Mouse (Mus musculus) spleen, adult 2 months (tissue): ENCODE data around the gene Ampd3.

Source experiments
- CTCF ChIP-seq: fragments of 200-500 bp; IDR thresholded peaks from 2 replicates; pipeline ENCODE4 v1.5.1; 2011; ENCODE audit warnings: mild to moderate bottlenecking, inconsistent platforms; ENCODE audit not compliant: insufficient read depth, insufficient read length, insufficient replicate concordance; ENCODE audit errors: extremely low read depth
- POLR2A ChIP-seq: fragments of 200-500 bp; IDR thresholded peaks from 2 replicates; pipeline ENCODE4 v1.6.1; 2011; ENCODE audit warnings: low read depth, low read length, inconsistent platforms

DNA sequence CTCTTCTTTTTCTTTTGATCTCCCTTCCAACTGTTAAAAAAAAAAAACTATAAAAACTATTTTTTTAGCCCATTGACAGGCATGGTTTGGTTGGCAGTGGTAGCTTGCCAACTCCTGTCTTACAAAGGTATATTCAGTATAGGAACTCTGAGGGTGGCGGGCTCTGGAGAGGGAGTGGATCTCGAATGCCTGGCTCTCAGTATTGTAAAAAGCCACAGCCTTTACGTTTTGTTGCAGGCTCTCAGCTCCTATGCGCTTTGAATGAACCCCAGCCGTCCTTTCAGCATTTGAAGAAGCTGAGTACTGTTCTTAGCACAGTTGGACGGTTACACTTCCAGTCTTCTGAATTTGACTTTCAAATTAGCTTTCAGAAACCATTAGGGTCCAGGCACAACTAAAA is 38.7 kb upstream of the Ampd3 start:
- no peak for TF ChIP-seq CTCF
- TF ChIP-seq POLR2A, result no peak
